Mouse (Mus musculus) thymus, adult 2 months (tissue): ENCODE data around the gene Fam83e.

ENCODE experiments used
- CTCF ChIP-seq: fragments of 200-500 bp; IDR thresholded peaks from 2 replicates; pipeline ENCODE4 v1.5.1; 2012; ENCODE audit warnings: mild to moderate bottlenecking, control low read depth, low read length, moderate library complexity, borderline replicate concordance; ENCODE audit not compliant: control insufficient read depth, poor library complexity, insufficient read depth; ENCODE audit errors: extremely low read depth
- POLR2A ChIP-seq: fragments of 200-500 bp; IDR thresholded peaks from 2 replicates; pipeline ENCODE4 v1.6.1; 2012; ENCODE audit warnings: mild to moderate bottlenecking, low read length, control low read depth, moderate library complexity; ENCODE audit not compliant: control insufficient read depth, poor library complexity, insufficient read depth; ENCODE audit errors: extremely low read depth

- TF ChIP-seq POLR2A (no peak), CTCF (no peak)
These were observed 15.1 kb upstream of the Fam83e start for GRCm38 (mm10) chr7:45705873-45706281.
